Mouse (Mus musculus): ENCODE results near the gene Dip2a. TPM values are rescaled to one million over a fixed set of nuclear protein-coding genes. Genes with fewer than 3 reads are reported as not detected.

The Dip2a gene
- total and polyA plus RNA-seq, 3 experiments: 7.5 to 9.2 (median 8.4) TPM

DNA sequence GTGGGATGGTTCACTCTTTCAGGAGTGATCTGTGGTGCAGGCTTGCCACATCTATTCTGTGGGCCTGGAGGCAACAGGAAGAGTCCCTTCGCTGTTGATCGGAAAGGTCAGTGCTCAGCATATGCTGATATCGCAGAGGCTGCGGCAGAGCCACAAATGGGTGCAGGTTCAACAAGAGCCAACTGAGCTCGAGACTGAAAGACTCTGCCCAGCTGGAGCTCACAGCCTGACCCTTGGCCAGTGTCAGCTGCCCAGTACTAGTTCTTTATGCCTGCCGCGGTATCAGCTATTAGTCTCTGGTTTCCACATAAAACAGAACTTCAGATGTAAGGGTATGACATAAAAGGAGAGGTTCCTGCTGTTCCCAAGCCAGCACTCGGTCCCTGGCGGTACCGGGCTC lies 69.8 kb downstream of the Dip2a start:
- Histone ChIP-seq H3K9ac (ENCODE audit: low read depth, low read length) (no peak overlapping the region), H3K4me1 (ENCODE audit: control insufficient read depth, insufficient read depth, low read length) (no peaks in the 10 kb centered on the region), H3K27ac (no peak overlapping the region), H3K27me3 (ENCODE audit: control insufficient read depth, insufficient read depth, low read length) (no peaks in the 10 kb centered on the region), H3K4me3 (no peak overlapping the region), H3K79me2 (replicated peaks; ENCODE audit: control insufficient read depth, insufficient read depth, low read length) (no peaks in the 10 kb centered on the region), H3K36me3 (ENCODE audit: control insufficient read depth, insufficient read depth, low read length) (no peaks in the 10 kb centered on the region)
- TF ChIP-seq EP300 (IDR thresholded peaks at IDR 0.05; ENCODE audit: insufficient read depth, low read depth, low read length) (no peak), POLR2A (IDR thresholded peaks at IDR 0.05; ENCODE audit: insufficient read depth, low read depth, low read length) (no peak), CTCF (IDR thresholded peaks at IDR 0.05) (no peak)
- no peak for DNase-seq
- WGBS: 84% methylated on average over 10 of the region's 10 CpGs
- intact Hi-C loops (cut with DNase I): no loop called here

DNA sequence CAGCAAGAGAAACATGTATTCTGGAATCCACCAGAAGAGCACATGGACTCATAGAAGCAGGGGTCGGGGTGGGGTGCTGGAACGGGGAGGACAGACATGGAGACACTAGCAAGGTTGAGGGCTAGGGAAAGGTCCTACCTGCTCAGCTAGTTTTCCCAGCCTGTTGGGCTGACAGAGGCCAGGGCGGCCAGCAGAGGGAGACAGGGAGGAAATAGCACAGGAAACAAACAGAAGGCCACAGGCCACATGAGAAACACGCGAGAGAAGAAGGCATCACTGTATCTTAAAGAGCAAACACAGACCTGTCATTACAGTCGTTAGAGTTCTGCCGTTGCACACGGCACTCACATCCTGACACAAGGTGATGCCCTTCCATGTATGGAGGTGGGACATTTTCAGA lies 73.9 kb downstream of the Dip2a start:
- intact Hi-C loops (cut with DNase I): no loop called here
- H3K27ac ChIP-seq: no peak overlapping the region
- 35% methylated on average over 8 of the region's 8 CpGs for WGBS
- H3K4me1 ChIP-seq (ENCODE audit: control insufficient read depth, insufficient read depth, low read length): no peaks in the 10 kb centered on the region
- no peaks in the 10 kb centered on the region for H3K27me3 ChIP-seq (ENCODE audit: control insufficient read depth, insufficient read depth, low read length)
- H3K36me3 ChIP-seq (ENCODE audit: control insufficient read depth, insufficient read depth, low read length): no peaks in the 10 kb centered on the region
- no peak overlapping the region for H3K4me3 ChIP-seq
- H3K79me2 ChIP-seq (replicated peaks; ENCODE audit: control insufficient read depth, insufficient read depth, low read length): no peaks in the 10 kb centered on the region
- DNase-seq: no peak
- TF ChIP-seq POLR2A (IDR thresholded peaks at IDR 0.05; ENCODE audit: insufficient read depth, low read depth, low read length) (no peak), CTCF (IDR thresholded peaks at IDR 0.05) (peak; percentile 73)
- no peak overlapping the region for H3K9ac ChIP-seq (ENCODE audit: low read depth, low read length)

DNA sequence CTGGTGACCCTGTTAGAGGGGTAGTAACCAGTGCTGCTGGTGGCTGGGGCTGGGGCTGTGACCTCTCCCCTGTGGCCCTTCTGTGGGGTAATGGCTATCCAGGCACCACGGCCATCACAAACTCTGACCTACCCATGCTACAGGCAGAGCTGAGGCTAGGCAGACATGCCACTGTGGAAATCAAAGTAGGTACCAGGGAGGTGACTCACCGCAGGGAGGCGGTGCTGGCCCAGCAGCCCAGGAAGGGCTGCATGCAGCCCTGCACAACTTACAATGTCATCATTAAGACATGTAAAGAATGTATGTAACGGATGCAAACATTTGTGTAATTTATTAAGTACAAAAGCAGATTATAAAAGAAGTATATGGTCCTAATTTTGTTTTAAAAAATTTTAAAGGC lies 82.7 kb downstream of the Dip2a start:
- no peak overlapping the region for H3K9ac ChIP-seq (ENCODE audit: low read depth, low read length)
- H3K4me1 ChIP-seq (ENCODE audit: control insufficient read depth, insufficient read depth, low read length): peaks cover 5% of the 10 kb centered on the region; the same call in 1 of the 2 replicates
- H3K27ac ChIP-seq: no peak overlapping the region
- H3K4me3 ChIP-seq: no peak overlapping the region
- intact Hi-C loops (cut with DNase I): no loop called here
- H3K79me2 ChIP-seq (replicated peaks; ENCODE audit: control insufficient read depth, insufficient read depth, low read length): no peaks in the 10 kb centered on the region
- H3K27me3 ChIP-seq (ENCODE audit: control insufficient read depth, insufficient read depth, low read length): no peaks in the 10 kb centered on the region
- DNase-seq: no peak
- TF ChIP-seq CTCF (IDR thresholded peaks at IDR 0.05) (no peak), EP300 (IDR thresholded peaks at IDR 0.05; ENCODE audit: insufficient read depth, low read depth, low read length) (no peak), POLR2A (IDR thresholded peaks at IDR 0.05; ENCODE audit: insufficient read depth, low read depth, low read length) (no peak)
- 72% methylated on average over 4 of the region's 4 CpGs for WGBS
- H3K36me3 ChIP-seq (ENCODE audit: control insufficient read depth, insufficient read depth, low read length): no peaks in the 10 kb centered on the region

DNA sequence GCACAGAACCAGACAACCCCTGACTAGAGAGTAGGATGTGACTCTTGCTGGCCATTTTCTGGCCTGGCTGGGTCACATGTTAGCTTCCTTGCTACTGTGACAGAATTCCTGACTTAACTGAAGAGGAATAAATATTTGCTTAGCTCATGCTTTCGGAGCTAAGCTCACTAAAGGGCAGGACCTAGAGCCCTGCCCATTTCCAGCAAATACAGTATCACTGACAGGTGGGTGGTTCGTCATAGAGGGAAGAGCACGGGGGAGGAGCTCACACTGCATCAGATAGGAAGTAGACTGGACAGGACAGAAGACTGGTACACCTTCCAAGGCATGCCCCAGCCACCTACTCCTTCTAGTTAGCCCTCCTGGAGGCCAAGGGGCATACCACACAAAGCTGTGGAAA lies 83.6 kb downstream of the Dip2a start:
- Histone ChIP-seq H3K79me2 (replicated peaks; ENCODE audit: control insufficient read depth, insufficient read depth, low read length) (no peaks in the 10 kb centered on the region), H3K27ac (no peak overlapping the region), H3K36me3 (ENCODE audit: control insufficient read depth, insufficient read depth, low read length) (no peaks in the 10 kb centered on the region), H3K4me3 (no peak overlapping the region), H3K27me3 (ENCODE audit: control insufficient read depth, insufficient read depth, low read length) (no peaks in the 10 kb centered on the region), H3K4me1 (ENCODE audit: control insufficient read depth, insufficient read depth, low read length) (peaks cover 7% of the 10 kb centered on the region), H3K9ac (ENCODE audit: low read depth, low read length) (no peak overlapping the region)
- intact Hi-C loops (cut with DNase I): loop anchor here (2.0 kb wide), 1 partner anchor 25 kb away; the partner anchor contains the start of gene Prmt2
- TF ChIP-seq EP300 (IDR thresholded peaks at IDR 0.05; ENCODE audit: insufficient read depth, low read depth, low read length): no peak
- TF ChIP-seq POLR2A (IDR thresholded peaks at IDR 0.05; ENCODE audit: insufficient read depth, low read depth, low read length): no peak
- TF ChIP-seq CTCF (IDR thresholded peaks at IDR 0.05): no peak
- 80% methylated on average over 3 of the region's 3 CpGs for WGBS
- DNase-seq: no peak

DNA sequence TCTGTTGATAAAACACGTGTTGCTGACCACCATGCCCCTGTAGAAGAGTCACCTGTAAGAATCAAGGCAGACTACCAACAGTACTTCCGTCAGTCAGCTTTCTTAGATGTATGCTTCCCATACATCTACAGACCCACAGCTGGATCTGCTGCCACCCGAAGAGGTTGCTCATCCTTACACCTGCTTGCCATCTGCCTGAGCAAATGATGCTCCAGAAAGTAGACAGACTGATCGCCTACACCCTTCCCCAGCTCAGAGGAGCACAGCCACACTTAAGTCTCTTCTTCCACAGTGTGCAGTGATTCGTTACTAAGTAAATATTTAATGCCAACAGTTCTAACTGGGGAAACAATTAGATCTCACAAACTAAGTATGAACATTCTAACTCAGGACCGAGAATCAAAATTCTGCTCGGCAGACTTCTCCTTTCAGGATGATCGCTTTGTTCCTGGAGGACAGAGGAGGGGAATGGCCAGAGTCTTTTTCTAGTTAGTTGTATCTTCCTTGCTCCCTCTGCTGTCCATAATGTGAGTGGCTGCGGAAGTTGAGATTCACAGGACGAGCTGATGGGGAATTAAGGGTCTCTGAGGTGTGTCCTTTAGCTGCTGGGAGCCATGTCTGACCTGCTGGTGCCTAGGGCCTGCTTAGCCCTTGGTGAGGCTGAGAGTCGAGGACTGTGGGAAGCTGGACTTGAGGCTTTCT lies 84.6 kb downstream of the Dip2a start:
- TF ChIP-seq CTCF (IDR thresholded peaks at IDR 0.05) (peak; percentile 58), EP300 (IDR thresholded peaks at IDR 0.05; ENCODE audit: insufficient read depth, low read depth, low read length) (no peak)
- DNase-seq: no peak
- no peaks in the 10 kb centered on the region for H3K79me2 ChIP-seq (replicated peaks; ENCODE audit: control insufficient read depth, insufficient read depth, low read length)
- intact Hi-C loops (cut with DNase I): loop anchor here (2.0 kb wide), 1 partner anchor 24 kb away; the partner anchor contains the start of gene Prmt2
- WGBS: 58% methylated on average over 11 of the region's 11 CpGs
- no peaks in the 10 kb centered on the region for H3K27me3 ChIP-seq (ENCODE audit: control insufficient read depth, insufficient read depth, low read length)
- peaks cover 7% of the 10 kb centered on the region for H3K4me1 ChIP-seq (ENCODE audit: control insufficient read depth, insufficient read depth, low read length)
- H3K27ac ChIP-seq: no peak overlapping the region
- H3K9ac ChIP-seq (ENCODE audit: low read depth, low read length): no peak overlapping the region
- no peaks in the 10 kb centered on the region for H3K36me3 ChIP-seq (ENCODE audit: control insufficient read depth, insufficient read depth, low read length)
- no peak overlapping the region for H3K4me3 ChIP-seq

DNA sequence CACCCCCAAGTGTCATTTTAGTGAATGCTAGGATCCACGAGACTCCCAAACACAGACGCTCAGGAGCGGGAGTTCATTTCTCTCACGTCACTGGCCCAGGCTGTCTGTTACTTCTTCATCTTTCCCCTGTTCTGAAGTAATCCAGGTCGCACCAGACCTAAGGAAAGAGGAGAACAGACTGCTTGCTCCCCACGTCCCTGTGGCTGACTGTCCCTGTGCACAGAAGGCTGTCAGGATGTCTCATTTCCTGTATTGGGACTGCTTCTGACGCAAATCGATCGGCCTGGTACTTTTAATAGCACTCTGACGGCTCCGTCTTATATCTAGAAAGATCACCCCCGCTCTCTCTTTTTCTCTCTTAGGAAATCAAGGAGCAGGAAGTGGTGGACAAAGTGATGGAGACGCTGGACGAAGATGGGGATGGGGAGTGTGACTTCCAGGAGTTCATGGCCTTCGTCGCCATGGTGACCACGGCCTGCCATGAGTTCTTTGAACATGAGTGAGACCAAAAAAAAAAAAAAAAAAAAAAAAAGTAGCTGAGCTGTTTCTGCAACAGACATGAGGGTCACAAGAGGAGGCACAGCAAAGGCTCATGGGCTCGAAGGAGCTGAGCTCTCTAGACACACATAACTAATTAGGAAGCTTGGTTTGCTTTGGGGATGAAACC lies 85.4 kb downstream of the Dip2a start:
- intact Hi-C loops (cut with DNase I): loop anchor here (2.0 kb wide), 1 partner anchor 23 kb away; the partner anchor contains the start of gene Prmt2
- WGBS: 59% methylated on average over 18 of the region's 18 CpGs
- TF ChIP-seq EP300 (IDR thresholded peaks at IDR 0.05; ENCODE audit: insufficient read depth, low read depth, low read length) (no peak), POLR2A (IDR thresholded peaks at IDR 0.05; ENCODE audit: insufficient read depth, low read depth, low read length) (no peak), CTCF (IDR thresholded peaks at IDR 0.05) (no peak)
- no peaks in the 10 kb centered on the region for H3K79me2 ChIP-seq (replicated peaks; ENCODE audit: control insufficient read depth, insufficient read depth, low read length)
- no peak overlapping the region for H3K27ac ChIP-seq
- H3K4me3 ChIP-seq: no peak overlapping the region
- no peaks in the 10 kb centered on the region for H3K27me3 ChIP-seq (ENCODE audit: control insufficient read depth, insufficient read depth, low read length)
- peaks cover 7% of the 10 kb centered on the region for H3K4me1 ChIP-seq (ENCODE audit: control insufficient read depth, insufficient read depth, low read length)
- H3K36me3 ChIP-seq (ENCODE audit: control insufficient read depth, insufficient read depth, low read length): no peaks in the 10 kb centered on the region
- no peak overlapping the region for H3K9ac ChIP-seq (ENCODE audit: low read depth, low read length)
- no peak for DNase-seq

Data from heart, adult 2 months (tissue).